Mouse (Mus musculus): Measurements from ENCODE around the gene Rrnad1.

The Rrnad1 gene

DNA sequence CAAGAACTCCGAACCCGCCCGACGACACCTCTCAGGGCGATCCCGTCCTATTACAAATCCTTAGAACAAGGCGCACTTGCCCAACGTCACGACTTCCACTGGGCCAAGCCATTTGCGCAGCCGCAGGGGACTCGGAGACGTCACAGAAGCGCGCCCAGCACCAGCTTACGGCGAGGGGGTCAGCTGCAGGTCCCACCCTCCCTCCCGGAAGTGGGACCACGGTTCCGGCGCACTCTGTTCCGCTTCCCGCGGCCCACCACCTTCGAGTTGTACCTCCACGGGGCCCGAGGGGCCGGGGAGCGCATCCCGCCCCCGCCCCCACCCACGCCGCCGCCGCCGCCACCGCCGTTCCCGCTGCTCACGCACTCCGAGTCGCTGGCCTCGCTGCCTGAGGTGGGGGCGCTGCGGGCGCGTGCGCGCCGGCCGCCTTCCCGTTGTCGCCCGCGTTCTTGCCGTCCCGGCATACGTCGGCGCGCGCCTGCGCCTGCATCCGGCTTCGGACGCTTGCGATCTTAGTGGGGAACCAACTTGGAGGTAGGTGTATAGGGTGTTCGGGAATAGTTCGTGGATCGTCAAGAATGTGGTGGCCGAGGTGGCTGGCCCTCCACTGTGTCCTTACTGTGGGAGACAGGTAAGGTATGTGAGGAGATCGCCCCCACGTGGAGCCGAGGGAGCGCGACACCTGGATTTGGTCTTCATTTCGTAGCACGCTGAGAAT, at the start of gene Rrnad1, which contains the start of gene Isg20l2:
TSS of gene Rrnad1 (minus strand) at position 640 of the 718 bp plus-strand sequence.
TSS of gene Isg20l2 (plus strand) at position 237 of the 718 bp plus-strand sequence.
- DNase-seq, result peak; percentile 97 to 98

DNA sequence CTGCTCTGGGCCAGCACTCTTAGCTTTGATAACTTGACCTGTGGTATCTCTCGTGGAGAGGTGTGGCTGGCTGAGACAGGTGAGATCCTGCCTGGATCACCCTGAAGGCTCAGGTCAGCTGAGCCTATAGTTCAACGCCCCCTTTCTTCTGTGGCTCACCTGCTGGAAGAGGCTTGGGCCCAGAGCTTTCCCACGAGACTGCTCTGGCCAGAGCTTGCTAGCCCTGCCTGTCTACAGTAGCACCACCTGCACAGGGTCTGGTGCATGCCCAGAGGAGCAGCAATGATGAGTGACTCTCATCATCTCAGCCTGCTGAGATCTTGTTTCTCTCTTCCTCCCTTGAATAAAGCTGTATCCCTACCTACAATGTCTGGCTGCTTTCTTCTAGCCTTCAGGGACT, 49.6 kb upstream of the Rrnad1 start:
- DNase-seq, result no peak

GRCm38 (mm10) chr3:87979493-87979892, 49.0 kb upstream of the Rrnad1 start:
- no peak for DNase-seq

GRCm38 (mm10) chr3:87974381-87974987, 44.0 kb upstream of the Rrnad1 start:
- no peak for DNase-seq

GRCm38 (mm10) chr3:87973593-87974380, 43.3 kb upstream of the Rrnad1 start:
- no peak for DNase-seq

GRCm38 (mm10) chr3:87972776-87973175, 42.3 kb upstream of the Rrnad1 start:
- DNase-seq, result no peak

- no peak for DNase-seq
Measured at GRCm38 (mm10) chr3:87972203-87972664, 41.7 kb upstream of the Rrnad1 start.

GRCm38 (mm10) chr3:87971489-87972202, 41.1 kb upstream of the Rrnad1 start:
- no peak for DNase-seq

DNA sequence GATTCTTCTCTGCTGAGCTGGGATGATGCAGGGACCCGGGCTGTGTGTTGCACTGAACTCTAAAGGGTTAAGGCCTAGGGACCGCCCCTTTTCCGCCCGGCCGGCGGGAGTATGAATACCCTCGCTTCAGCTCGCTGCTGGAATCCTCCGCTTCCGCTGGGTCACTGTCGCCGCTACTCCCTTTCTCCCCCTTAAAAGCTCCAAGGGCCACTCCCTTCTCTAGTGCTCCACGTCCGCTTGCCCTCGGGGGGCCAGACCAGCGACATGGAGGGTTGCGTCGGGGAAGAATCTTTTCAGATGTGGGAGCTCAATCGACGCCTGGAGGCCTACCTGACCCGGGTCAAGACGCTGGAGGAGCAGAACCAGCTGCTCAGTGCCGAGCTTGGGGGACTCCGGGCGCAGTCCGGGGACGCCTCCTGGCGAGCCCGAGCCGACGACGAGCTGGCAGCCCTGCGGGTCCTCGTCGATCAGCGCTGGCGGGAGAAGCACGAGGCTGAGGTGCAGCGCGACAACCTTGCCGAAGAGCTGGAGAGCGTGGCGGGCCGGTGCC, 40.5 kb upstream of the Rrnad1 start, which contains the start of gene Nes:
TSS of gene Nes (plus strand) at position 140 of the 550 bp plus-strand sequence.
- peak; percentile 74 to 80 for DNase-seq

- peak; percentile 56 to 72 for DNase-seq
Measured at GRCm38 (mm10) chr3:87970184-87970938, 39.8 kb upstream of the Rrnad1 start.

GRCm38 (mm10) chr3:87960586-87961191, 30.2 kb upstream of the Rrnad1 start:
- peak; percentile 92 to 95 for DNase-seq

GRCm38 (mm10) chr3:87960191-87960585, 29.7 kb upstream of the Rrnad1 start:
- no peak for DNase-seq

DNA sequence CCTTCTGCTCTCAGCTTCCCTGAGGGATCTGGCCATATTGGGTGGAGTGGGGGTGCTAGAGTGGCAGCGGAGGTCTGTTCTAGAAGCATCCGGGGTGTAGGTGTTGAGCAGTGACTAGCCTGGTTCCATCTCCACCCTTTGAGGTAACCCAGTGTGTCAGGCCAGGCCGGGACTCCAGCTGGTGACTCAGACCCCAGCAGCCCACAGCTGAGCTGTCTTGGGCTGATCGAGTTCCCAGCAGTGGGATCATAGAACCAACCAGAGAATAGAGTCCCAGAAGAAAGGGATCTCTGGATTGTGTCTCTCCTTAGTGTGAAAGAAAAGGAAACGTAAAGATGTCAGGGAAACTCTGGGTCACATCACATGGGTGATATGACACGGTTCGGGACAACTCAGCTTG, 28.9 kb upstream of the Rrnad1 start:
- no peak for DNase-seq

- DNase-seq, result no peak
Measured at GRCm38 (mm10) chr3:87958967-87959366, 28.4 kb upstream of the Rrnad1 start.

DNA sequence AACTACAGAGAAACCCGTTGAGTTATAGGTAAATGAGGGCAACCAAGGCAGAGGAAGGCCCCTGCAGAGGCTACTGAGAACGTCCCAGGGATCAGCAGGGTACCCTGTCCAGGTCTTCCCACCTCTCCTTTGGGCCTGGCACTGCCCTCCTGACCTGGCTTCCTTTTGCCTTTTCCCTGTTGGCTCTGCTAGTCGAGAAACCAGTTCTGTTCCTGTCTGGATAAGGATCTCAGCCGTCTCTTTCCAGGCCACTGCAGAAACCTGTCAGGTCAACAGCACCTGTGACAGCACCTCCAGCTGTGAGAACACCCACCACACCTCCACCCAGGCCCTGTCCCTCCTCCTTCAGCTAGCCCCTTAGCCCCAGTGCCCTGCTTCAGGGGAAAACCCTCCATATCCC, 28.0 kb upstream of the Rrnad1 start:
- DNase-seq, result no peak

DNA sequence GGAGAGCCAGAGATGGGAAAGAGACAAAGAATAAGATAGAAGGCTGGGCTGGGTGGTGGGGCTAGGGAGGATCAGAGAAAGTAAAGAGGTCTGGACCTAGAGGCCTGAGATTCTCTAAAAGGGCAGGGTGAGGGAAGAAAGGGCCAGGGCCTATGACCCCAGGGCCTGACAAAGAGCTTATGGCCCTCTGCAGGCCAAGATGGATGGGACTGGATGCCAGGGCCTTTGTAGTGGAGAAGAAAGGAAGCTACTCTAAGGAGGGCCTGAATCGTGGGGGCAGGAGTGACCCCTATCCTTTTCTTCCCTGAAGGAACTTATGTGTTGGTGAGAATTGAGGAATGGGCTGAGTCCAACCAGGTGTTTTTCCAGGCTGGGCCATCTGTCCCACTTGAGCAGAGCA, 27.5 kb upstream of the Rrnad1 start:
- no peak for DNase-seq

GRCm38 (mm10) chr3:87952440-87952839, 21.9 kb upstream of the Rrnad1 start:
- no peak for DNase-seq

- no peak for DNase-seq
Measured at GRCm38 (mm10) chr3:87951946-87952345, 21.4 kb upstream of the Rrnad1 start.

DNA sequence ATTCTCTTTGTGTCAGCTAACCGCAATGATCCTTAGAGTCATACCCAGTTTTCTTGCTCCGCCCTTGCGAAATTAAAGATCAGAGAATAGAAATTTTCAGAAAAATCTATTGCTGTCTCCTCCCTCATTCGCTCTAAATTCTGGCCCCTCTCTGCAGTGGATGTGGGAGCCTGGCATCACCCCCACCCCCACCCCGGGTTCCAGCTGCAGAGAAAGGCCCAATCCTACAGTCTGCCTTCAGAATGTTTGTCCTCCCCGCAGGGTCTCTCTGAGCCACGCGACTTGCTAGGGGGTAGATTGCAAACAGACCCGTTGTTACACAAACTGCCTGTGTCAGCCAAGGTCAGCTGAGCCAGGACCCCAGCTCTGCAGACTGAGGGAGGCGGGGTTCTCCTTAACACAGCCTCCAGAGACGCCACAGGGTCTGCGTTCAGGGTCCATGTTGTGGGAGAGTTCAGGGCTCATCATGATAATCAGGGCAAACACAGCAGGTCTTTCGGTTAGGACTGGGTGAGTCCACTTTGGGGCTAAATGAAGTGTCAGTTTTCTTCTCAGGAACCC, 19.5 kb upstream of the Rrnad1 start:
- no peak for DNase-seq

GRCm38 (mm10) chr3:87949266-87949954, 18.9 kb upstream of the Rrnad1 start:
- no peak for DNase-seq

Measured in kidney, postnatal 25 days (tissue).